Mouse (Mus musculus) retina, postnatal 1 day (tissue): ENCODE data around the gene Wipi1.

Experiments
- DNase-seq: peaks from one replicate; pipeline ENCODE4 v3.0.0-alpha.2; 2012

Wipi1 gene

DNA sequence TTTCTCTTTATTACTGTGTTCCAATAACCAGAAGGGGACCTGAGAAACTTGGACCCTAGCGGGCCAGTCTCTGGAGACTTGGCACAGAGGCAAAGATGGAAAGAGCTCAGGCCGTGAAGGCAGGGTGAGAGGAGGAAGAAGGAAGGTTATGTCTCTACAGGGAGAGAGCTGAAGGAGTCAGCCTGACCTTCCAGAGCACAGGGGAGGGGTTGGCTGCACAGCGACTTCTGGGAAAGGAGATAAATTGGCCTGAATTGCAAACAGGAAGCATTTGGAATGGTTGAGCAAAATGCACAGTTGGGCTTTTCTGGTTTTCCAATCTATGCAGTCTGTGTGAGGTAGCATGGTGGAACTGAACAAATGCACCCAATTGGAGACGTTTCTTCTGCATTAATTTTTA is 5.0 kb upstream of the Wipi1 start:
- no peak for DNase-seq

DNA sequence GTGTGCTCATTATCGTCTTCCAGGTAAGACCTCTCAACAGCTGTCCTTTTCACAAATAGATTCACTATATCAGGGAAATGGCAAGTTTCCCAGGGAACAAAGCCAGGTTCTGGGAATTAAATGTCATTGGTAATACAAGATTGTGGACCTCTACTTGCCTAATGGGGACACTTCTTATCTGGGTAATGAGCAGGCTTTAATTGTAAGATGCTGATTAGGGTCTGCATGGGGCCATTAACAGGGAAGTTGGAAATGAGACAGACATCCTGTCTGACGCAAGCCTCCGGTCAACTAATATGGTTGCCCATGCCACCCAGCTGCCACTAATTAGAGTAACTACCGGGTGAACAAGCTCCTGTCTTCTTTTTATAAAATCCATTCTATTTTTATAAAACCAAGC is 4.6 kb upstream of the Wipi1 start:
- DNase-seq = peak; percentile 71

DNA sequence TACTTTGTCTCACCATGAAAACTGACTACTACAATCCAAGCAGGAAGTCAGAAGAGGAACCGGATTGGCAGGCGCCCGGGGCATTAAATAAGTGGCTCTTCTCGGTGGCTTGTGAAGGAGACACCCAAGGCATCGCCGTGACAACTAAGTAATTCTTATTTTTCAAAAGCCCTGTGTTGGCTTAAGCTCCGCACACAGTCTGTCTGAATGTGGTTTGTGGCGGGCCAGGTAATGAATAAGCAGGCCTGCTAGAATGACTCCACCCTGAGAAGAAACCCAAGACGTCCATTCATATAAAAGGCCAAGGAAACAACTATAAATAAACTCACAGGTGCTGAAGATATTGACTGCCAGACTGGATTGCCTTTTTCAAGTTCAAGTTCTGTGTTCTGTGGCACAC is 3.5 kb upstream of the Wipi1 start:
- DNase-seq = no peak

DNA sequence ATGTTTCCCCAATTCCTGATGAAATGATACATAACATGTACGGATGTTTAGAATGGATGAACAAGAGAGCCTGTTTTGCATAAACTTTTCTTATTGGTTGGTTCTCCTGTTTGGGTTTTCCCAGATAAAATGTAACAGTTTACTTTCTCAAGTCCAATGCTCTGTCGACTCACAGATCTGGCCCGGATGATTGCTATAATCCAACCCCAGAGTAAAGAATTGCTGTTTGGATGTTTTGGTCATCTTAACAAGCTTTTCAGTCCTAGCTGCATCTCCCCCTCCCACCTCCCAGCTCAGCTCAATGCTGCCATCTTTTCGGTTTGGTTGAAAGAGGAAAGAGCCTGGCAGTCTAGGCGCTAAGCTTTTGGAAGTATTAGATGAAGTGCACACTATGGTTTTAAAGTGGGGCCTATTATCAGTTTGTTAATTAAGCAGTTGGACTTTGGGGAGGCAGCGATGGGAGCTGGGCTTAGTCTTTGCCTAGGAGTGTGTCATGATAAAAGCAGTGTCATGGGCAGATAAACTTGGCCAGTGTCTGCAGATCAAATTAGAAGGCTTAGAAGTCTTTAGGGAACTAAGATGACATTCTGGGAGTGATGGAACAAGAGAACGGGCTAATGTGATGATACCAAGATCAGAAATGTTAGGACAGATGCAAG is 1.2 kb upstream of the Wipi1 start:
- DNase-seq = no peak

DNA sequence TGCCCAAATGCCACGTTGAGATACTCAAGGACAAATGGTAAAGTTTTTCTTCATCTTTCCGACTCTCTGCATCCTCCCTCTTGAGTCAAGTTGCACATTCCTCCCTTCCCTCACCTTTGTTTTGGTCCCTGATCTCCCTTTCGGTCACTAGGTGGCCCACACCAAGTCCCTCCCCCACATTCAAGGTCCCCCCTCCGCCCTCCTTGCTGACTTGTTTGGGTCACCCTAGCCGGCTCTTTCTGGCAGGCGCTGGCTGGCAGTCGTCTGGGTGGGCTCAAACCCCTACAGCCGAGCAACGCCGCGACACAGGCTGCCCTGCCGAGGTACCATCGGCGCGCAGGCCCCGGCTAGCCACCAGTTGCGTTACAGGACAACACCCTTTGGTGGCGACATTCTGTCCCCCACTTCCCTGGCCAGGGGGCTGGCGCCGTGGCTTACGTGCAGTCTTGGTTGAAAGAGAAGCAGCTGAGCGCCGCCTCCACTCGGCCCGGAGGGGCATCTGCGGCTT is 918 bp downstream of the Wipi1 start:
- no peak for DNase-seq

DNA sequence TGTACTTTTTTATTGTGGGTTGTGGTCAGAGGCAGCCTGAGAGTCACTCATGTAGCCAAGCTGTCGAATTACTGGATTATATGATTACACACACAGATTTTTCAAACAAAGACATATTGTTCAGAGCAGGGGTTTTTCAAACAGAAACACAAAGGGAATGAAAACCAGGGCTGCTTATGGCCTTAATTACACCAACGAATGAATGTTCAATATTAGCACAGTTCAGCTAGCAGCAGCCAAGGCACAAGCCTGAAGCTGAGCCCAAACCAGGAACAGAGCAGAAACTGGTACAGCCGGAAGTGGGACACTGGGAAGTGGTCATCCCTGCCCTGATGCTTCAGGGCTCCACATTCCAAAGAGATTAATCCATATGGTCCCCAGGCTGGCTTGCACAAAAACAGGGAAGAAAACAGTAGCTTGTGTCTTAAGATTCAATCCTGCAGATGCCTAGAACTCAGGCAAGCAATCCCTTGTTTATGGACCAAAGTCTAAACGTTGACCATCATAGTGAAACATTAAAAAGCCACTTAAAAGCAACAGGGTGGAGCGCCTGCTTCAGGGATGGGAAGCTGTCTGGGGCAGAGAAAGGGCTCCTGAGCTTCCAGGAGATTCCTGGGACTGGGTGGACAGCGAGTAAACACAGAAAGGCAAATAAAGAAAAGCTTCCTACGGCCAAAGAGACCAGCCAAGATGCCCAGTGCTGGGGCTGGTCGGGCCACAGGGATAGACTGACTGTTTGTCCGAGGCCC is 1.5 kb downstream of the Wipi1 start:
- peak; percentile 83 for DNase-seq

DNA sequence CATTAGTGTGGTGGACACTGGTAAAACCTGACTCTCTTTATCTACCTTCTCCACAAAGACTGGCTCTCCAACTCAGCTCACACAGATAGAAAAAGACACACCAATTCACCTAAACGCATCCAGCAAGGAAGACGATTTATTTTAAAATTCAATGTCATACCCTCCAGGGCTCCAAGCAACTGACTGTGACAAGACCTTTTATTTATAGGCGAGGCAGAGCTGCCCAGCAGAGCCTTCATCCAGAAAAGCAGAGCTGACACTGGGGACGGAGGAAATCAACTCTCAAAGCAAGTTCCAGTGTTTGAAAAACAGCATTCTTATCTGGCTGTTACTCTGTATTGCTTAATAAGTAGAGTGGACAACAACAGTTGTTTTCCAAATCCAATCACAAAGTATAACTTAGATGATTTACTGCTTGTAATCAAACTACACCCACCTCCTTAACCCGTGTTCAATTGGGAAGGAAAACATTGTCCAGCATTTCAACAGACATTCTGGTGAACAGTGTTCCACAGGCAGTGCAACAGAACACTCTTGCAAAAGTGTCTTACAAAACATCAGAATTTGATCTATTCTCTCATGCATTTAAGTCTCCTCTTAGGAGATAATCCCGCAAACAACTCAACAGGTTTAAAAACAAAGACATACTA is 2.7 kb downstream of the Wipi1 start:
- no peak for DNase-seq

DNA sequence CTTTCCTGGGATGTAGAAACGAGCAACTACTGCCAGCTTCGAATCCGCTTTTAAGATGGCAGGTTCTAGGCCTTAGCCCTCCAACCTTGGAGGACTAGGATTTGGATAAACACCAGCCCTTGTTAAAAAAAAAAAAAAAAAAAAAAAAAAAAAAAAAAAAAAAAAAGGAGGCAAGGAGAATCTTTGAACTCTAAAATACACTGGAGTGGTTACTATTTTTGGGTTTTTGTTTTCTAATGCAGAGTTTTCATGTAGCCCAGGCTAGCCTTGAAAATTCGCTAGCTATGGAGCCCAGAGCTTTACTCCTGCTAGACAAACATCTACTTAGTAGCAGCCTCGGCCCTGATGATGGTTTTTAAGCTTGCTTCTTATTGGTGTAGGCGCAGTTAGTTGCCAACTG is 4.2 kb downstream of the Wipi1 start:
- no peak for DNase-seq

DNA sequence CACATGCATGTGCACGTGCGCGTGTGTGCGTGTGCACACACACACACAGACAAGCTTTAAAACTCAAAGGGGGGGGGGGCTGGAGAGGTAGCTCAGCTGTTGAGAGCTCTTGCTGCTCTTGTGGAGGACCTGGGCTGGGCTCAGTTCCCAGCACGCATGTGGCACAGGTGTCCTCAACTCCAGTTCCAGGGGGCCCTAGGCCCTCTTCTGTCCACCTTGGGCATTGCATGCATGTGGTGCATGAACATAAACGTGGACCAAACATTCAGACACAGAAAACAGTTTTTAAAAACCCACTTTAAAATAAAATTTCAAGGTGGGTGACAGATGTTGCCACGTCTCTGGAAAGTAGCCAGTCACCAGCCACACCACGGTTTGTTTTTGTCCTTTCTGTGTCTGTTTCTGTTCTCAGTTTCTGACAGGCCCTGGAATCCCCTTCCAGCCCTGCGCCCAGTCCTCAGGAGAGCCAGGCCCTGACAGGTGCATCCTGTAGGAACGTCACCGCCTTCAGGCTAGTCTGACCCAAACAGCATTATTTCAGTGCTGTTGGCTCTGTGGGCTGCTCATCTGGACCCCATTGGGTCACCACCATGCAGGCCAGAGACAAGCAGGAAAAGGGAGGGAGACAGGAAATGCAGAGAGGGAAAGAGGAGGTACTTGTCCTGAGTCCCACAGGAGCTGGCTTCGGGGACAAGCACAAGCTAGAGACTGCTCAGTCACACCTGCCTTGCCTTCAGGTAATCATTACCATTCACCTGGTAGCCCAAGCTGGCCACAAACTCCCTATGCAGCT is 12.8 kb downstream of the Wipi1 start:
- no peak for DNase-seq

DNA sequence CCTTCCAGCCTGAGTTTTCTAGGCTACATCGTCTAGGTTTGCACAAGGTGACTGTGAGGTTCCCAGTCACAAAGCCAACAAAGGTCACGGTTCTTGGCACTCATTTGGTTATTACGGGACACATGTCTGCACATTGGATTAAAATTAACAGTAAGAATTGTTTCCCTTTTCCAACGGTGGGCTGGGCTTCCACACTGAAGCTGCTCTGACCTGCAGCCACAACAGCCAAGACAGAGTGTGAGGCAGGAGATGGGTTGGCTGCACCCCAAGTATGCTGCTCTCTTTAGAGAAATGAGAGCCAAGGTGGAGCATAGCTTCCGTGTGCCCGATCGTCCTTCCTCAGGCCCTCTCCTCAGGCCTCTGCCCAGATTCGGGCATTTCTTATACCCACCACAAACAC is 17.0 kb downstream of the Wipi1 start:
- DNase-seq = no peak

DNA sequence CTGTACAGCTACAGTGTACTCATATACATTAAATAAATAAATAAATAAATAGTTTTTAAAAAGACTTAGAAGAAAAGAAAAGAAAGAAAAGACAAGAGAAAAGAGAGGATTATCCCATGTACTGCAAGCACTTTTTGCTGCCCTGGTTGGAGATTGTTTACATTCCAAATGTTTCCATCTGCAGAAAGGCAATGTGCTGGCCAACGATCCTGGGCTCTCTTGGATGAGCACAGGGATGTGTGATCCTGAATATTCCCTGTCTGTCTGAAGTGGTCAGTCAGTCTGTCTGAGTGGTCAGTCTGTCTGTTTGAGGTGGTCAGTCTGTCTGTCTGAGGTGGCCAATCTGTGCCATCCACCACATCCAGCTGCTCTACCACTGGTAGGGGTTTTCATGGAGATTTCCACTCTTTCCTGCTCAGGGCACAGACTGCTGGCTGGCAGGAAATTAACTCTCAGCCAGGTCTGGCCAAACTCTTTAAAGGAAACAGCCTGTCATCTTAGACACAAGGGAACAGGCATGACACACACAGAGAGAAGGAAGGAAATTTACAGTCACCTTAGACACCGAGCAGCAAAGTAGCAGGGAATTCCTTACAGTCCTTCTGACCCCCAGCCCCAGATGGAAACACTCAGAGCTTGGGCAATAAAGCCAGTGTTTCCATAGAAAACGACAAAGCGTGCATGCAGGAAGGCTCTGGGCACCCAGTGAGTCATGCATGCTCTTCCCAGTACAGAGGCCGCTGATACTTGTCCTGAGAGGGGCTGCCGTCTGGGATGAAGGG is 18.4 kb downstream of the Wipi1 start:
- no peak for DNase-seq

DNA sequence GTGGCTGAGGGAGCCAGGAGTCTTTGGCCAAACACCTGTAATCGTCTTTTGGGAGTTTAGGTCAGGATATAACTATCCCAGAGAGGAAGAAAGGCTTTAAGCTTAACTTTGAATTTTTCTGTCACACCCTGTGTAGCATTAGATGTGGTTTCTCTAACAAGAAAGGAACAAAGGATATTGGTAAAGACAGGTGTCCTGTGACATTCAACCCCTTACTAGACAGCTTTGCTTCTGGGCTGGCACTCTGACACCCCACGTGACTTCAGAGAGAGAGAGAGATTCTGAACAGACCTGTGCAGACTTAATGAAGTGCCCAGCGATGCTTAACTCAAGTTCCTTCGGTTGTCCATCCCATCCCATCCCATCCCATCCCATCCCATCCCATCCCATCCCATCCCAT is 20.3 kb downstream of the Wipi1 start:
- no peak for DNase-seq

DNA sequence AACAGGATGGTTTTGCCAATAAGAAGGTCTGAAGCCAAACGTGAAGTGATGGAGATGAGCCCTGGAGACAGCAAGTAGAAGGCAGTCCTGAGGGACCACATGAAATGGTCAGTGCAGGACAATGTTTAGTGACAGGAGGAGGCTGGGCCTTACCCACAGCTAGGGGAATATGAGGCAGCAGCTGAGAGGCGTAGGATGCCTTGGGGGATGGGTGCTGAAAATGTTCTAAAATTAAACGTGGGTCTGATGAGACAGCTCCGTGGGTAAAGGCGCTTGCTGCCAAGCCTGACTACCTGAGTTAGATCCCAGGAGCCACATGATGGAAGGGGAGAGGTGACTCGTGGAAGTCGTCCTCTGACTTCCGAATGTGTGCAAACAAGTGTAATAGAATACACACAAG is 21.8 kb downstream of the Wipi1 start:
- DNase-seq = no peak

DNA sequence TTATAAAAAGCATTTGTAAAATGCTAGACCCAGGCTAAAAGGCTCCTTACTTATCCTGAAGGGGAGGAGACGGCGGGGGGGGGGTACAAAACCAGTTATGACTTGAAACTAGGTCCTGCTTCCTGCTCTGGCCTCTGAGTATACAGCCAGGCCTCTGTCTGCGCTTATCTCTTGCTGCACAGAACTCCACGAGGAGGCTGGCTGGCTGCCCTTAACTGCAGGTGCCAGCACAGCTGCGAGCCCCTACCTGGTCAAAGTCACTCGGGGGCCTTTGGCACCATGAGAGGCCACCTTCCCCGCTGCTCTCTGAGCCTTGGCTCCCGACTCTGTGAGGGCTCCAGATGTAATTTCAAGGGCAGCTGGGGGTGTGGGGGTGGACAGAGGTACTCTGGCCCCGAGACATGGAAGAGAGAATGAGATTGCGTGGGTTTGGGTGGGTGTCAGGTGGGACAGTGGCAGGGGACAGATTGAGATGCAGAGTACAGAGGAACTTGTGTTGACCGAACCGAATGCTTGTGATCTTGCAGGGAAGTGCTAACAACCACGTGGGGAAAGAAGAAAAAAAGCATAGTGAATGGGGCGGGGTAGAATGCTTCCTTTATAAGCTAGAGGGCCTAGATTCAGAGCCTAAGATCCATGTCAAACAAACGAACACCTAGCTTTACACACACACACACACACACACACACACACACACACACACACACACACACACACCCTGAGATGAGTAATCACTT is 24.0 kb downstream of the Wipi1 start:
- no peak for DNase-seq

DNA sequence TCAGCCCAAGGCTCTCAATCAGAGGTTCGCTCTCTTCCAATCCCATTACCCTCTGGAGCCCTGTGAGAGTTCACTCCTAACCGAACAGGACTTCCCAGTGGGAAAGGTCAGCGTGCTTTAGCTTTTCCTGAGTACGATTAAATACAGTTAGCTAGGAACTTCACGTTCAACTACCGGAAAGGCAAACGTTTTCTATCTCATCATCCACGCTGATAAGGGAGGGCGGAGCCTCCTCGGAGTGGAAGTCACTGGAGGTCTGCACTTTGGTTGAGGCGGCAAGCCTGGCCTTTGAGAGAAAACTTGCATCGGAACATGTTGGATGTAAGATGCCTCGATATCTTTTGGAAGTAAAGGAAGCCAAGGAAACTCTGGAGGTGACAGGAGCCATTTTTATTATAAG is 24.7 kb downstream of the Wipi1 start:
- no peak for DNase-seq

DNA sequence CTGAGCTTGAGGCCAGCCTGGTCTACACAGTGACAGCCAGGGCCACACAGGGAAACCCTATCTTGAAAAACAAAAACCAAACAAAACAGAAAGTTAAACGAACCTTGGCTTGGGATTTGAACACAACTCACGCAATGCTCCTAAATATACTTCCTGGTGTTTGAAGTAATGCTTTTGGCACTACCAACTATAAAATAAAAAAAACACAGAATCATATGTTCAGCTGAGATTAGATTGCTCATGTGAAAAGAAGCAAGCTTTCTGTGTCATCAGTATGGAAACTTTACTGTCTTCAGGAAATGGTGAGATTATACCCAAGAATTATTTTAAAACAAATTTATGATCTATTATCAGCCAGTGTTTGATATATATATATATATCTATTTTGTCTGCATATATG is 25.3 kb downstream of the Wipi1 start:
- DNase-seq = no peak

DNA sequence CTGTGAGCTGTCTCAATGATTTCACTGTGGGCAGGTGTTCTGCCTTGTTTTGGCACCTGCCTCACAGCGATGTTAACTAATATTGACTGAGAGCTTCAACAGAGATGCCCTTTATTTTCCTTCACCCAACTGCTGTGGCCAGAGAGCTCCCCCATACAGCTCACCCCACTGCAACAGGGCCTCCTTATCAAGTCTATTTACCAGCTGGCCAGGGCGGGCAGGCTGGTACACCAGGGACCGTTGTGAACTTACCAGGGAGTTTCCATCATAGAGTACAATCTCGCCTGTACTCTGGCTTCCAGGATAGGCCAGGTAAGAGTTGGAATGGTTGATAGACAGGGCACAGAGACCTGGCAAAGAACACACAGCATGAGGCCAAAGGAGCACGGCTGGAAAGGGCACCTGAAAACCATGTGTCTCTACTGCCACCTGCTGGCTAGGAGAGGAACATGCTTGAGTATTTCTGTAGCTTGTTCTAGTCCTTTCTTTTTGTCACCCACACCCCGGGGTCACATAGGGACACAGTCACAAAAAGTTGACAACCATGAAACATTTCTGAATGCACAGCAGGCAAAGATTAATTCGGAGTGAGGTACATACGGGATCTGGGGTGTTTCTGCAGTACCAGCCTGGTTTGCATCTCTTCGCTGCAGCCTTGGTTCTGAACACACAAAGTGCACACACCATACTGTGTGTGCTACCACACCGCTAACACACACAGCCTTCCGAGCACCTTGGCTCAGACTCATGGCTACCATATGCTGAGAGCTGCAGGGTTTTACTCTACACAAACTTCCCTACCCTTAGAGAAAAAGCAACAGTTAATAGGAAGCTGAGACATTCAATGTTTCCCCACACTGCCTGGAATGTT is 26.7 kb downstream of the Wipi1 start:
- peak; percentile 84 for DNase-seq

DNA sequence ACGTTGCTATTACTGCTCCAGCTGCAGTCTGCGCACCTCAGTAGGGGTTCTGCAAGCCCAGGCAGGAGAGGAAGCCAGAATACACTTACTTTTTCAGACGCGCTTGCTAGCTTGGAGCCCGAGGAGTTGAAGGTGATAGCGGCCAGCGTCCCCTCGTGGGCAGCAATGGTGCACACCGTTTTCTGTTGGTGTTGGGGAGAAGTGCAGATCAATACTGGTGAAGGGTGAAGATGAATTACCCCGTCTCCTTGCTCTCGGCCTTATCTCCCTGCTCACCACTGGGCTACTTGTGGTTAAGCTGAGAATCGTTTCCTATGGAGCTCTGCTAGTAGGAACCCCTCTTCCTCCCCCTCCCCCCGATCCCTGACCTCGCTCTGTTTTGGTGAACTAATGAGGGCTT is 27.8 kb downstream of the Wipi1 start:
- no peak for DNase-seq

DNA sequence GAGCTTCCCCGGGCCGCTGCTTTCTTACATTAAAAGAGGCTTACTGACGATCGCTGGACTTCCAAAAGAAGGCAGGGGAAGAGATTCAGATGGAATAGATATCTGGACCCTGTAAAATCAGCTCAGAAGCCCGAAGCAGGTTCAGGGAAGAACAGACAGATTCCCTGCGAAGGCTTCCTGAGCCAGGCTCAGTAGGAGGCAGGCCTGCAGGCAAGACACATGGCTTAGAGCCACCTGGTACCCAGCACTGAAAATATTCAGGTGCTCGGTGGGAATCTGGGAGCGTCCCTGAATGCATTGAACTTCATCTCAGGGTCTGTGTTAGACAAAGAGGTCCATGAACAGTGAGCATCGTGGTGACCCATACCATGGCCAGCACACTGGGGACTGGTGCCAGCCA is 31.8 kb downstream of the Wipi1 start:
- no peak for DNase-seq

DNA sequence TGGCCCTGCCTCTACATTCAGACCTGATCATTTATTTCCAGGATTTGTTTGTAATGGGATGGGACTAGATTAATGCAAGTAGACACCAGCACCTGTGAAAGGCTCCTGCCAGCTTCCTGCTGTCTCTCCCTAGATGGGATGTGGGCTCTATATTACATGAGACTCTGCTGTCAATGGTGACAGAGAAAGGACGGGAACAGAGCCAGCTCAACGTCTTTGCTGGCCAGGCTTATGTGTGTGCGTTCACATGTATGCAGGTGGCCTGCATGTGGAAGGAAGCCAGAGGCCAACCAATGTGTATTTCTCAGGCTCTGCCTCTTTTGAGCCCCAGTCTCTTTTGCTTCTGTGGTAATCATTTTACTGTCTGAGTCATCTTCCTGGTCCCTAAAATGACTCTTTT is 33.2 kb downstream of the Wipi1 start:
- DNase-seq = no peak

DNA sequence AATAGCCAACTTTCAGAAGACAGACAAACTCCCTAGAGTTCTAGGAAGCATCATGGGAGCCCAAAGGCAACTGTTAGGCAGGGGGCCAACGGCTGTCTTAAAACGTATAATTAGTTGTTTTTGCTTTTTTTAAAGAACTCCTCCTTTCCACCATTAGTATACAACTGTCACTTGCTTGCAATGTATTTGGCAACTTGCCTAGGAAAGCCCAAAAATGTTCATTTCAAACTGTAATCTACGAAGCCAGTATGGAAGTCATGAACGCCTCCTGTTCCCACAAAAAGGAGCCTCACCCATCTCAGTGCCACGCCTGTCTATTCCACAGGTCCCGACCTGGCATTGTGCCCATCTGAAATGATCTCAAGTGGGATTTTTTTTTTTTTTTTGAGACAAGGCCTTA is 35.9 kb downstream of the Wipi1 start:
- DNase-seq = no peak
